Mouse (Mus musculus) olfactory bulb, adult 2 months (tissue): ENCODE measurements around the gene Gm36245.

Experiments
- CTCF ChIP-seq: fragments of 200-500 bp; IDR thresholded peaks from 2 replicates; pipeline ENCODE4 v1.5.1; 2012; ENCODE audit warnings: low read depth, mild to moderate bottlenecking, low read length, moderate library complexity; ENCODE audit not compliant: insufficient read depth
- POLR2A ChIP-seq: fragments of 200-500 bp; IDR thresholded peaks from 2 replicates; pipeline ENCODE4 v1.6.1; 2012; ENCODE audit warnings: mild to moderate bottlenecking, low read depth, low read length, moderate library complexity; ENCODE audit not compliant: insufficient read depth

DNA sequence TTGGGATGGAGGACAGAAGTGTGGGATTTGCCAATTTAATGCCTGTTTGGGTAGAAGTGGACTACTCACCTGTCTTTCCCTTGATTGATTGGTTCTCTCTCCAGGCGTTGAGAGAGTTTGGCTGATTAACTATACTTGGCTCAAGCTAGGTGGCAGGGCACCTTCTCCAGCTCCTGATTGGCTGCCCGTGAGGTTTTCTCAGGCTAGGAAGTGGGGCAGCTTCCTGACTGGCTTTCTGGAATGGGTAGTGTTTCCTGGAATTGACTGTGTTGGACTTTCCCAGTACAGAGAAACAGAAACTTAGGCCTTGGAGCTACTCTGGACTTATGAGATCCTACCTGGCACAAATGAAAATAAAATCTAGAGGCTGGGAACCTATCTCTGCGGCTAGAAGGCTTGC is 629 bp upstream of the Gm36245 start:
- TF ChIP-seq POLR2A, result no peak
- TF ChIP-seq CTCF, result no peak
